Comparison of ENCODE assay signal across 8 mouse cellular contexts in the genomic region with DNA sequence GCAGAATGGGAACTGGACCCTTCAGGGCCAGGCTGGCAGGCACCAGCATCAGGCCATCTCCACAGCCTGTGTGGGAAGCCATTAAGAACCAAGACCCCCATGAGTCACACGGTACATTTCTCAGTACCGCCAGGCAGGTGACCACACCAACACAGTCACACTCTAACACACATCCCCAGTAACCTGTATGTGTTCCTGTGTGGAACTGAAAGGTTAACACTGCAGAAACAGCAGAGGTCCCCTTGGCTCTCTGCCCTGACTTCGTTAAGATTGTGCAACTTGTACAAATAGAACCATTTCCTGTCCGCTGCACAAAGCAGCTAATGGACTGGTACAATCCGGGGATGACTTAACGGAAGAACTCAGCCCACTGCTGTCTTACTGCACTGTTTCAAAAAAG. TPM values are rescaled to one million over a fixed set of nuclear protein-coding genes. Genes with fewer than 3 reads are reported as not detected.
DNase-seq lines count a peak whose midpoint lies in the region; ATAC-seq and TF ChIP-seq lines count a peak whose summit lies in the region.

No protein-coding gene starts in this region.

- TF ChIP-seq CTCF in hindbrain, postnatal 0 days (IDR thresholded peaks at IDR 0.05; ENCODE audit: low read depth): no peak
- TF ChIP-seq CTCF in forebrain, postnatal 0 days (IDR thresholded peaks at IDR 0.05; ENCODE audit: low read depth): no peak

- H3K36me3 ChIP-seq in hindbrain, postnatal 0 days (ENCODE audit: insufficient read depth, low read length): no peaks in the 10 kb centered on the region
- H3K36me3 ChIP-seq in hindbrain, embryonic 11.5 days (ENCODE audit: control insufficient read depth, insufficient read depth, low read length): no peaks in the 10 kb centered on the region
- H3K36me3 ChIP-seq in forebrain, postnatal 0 days (ENCODE audit: insufficient read depth): no peaks in the 10 kb centered on the region
- peaks cover 6% of the 10 kb centered on the region; the same call in 1 of the 2 replicates for H3K36me3 ChIP-seq in intestine, embryonic 14.5 days (ENCODE audit: control insufficient read depth, insufficient read depth, low read length)

- H3K4me1 ChIP-seq in hindbrain, postnatal 0 days (ENCODE audit: insufficient read depth, low read length): peaks cover 17% of the 10 kb centered on the region
- H3K4me1 ChIP-seq in hindbrain, embryonic 11.5 days (replicated peaks; ENCODE audit: control insufficient read depth, insufficient read depth, low read length): no peaks in the 10 kb centered on the region
- 0 out of 2 replicates have a peak, but pooled peaks cover 4% of the 10 kb centered on the region for H3K4me1 ChIP-seq in forebrain, postnatal 0 days (ENCODE audit: insufficient read depth)
- H3K4me1 ChIP-seq in intestine, embryonic 14.5 days (replicated peaks; ENCODE audit: control insufficient read depth, insufficient read depth, low read length): peaks cover 49% of the 10 kb centered on the region

- ATAC-seq in hindbrain, postnatal 0 days: peak; percentile 61
- no peak for ATAC-seq in hindbrain, embryonic 11.5 days (ENCODE audit: low FRiP score)
- ATAC-seq in forebrain, postnatal 0 days: no peak
- ATAC-seq in intestine, embryonic 14.5 days (replicated peaks; ENCODE audit: low FRiP score, low TSS enrichment, low read depth): 0 out of 2 replicates have a peak, but pooled peaks have one; percentile 31

- H3K27me3 ChIP-seq in hindbrain, postnatal 0 days (ENCODE audit: insufficient read depth, low read length): no peaks in the 10 kb centered on the region
- H3K27me3 ChIP-seq in hindbrain, embryonic 11.5 days (ENCODE audit: control insufficient read depth, insufficient read depth, low read length): no peaks in the 10 kb centered on the region
- no peaks in the 10 kb centered on the region for H3K27me3 ChIP-seq in forebrain, postnatal 0 days (ENCODE audit: insufficient read depth, low read length)
- no peaks in the 10 kb centered on the region for H3K27me3 ChIP-seq in intestine, embryonic 14.5 days (replicated peaks; ENCODE audit: control insufficient read depth, insufficient read depth, low read length)

- 45% methylated on average over 6 of the region's 6 CpGs for WGBS in hindbrain, postnatal 0 days
- 76% methylated on average over 6 of the region's 6 CpGs for WGBS in hindbrain, embryonic 11.5 days
- WGBS in forebrain, postnatal 0 days: 46% methylated on average over 6 of the region's 6 CpGs
- WGBS in intestine, embryonic 14.5 days: 50% methylated on average over 6 of the region's 6 CpGs

- H3K9me3 ChIP-seq in hindbrain, postnatal 0 days (ENCODE audit: low read length): no peaks in the 10 kb centered on the region
- no peaks in the 10 kb centered on the region for H3K9me3 ChIP-seq in hindbrain, embryonic 11.5 days (ENCODE audit: control insufficient read depth, low read length)
- H3K9me3 ChIP-seq in forebrain, postnatal 0 days (ENCODE audit: low read length): no peaks in the 10 kb centered on the region
- H3K9me3 ChIP-seq in intestine, embryonic 14.5 days (ENCODE audit: control insufficient read depth, low read length): no peaks in the 10 kb centered on the region

- no peak overlapping the region for H3K4me2 ChIP-seq in hindbrain, postnatal 0 days (ENCODE audit: low read depth, low read length)
- no peak overlapping the region for H3K4me2 ChIP-seq in hindbrain, embryonic 11.5 days (replicated peaks; ENCODE audit: low read depth, low read length)
- no peak overlapping the region for H3K4me2 ChIP-seq in forebrain, postnatal 0 days (ENCODE audit: low read depth)
- H3K4me2 ChIP-seq in intestine, embryonic 14.5 days (ENCODE audit: low read length): peak overlapping the region; percentile 22

- H3K9ac ChIP-seq in hindbrain, postnatal 0 days (replicated peaks; ENCODE audit: low read length): no peak overlapping the region
- no peak overlapping the region for H3K9ac ChIP-seq in hindbrain, embryonic 11.5 days (ENCODE audit: low read depth, low read length)
- H3K9ac ChIP-seq in forebrain, postnatal 0 days: no peak overlapping the region
- no peak overlapping the region for H3K9ac ChIP-seq in intestine, embryonic 14.5 days (ENCODE audit: low read length)

- DNase-seq in hindbrain, postnatal 0 days (ENCODE audit: low spot score): peak; percentile 72
- DNase-seq in hindbrain, embryonic 11.5 days (ENCODE audit: low spot score): no peak
- DNase-seq in NIH3T3 (ENCODE audit: low read depth): peak; percentile 58
- peak; percentile 29 for DNase-seq in forebrain, postnatal 0 days
- no peak for DNase-seq in intestine, embryonic 14.5 days (ENCODE audit: low spot score)
- DNase-seq in lung, adult 18-20 months: peak; percentile 83 to 93
- DNase-seq in spleen, postnatal 36 days (ENCODE audit: low spot score in 2 of 2): peak; percentile 26 to 47
- DNase-seq in frontal cortex, postnatal 25 days (ENCODE audit: low spot score in 2 of 2): no peak

- H3K4me3 ChIP-seq in hindbrain, postnatal 0 days (ENCODE audit: low read length): no peak overlapping the region
- H3K4me3 ChIP-seq in hindbrain, embryonic 11.5 days (ENCODE audit: low read depth, low read length): no peak overlapping the region
- no peak overlapping the region for H3K4me3 ChIP-seq in forebrain, postnatal 0 days (ENCODE audit: low read depth, low read length)
- no peak overlapping the region for H3K4me3 ChIP-seq in intestine, embryonic 14.5 days (ENCODE audit: low read depth, low read length)

- H3K27ac ChIP-seq in hindbrain, postnatal 0 days: peak overlapping the region; percentile 62; the same call in 1 of the 2 replicates
- no peak overlapping the region for H3K27ac ChIP-seq in hindbrain, embryonic 11.5 days (ENCODE audit: low read depth, low read length)
- H3K27ac ChIP-seq in forebrain, postnatal 0 days (ENCODE audit: low read depth, low read length): no peak overlapping the region
- peak overlapping the region; percentile 48 for H3K27ac ChIP-seq in intestine, embryonic 14.5 days (ENCODE audit: low read depth)

RNA-seq across cellular contexts. Expression of gene Fndc3b, which starts 21.1 kb away (rescaled TPM):
- 14.0 and 16.0 TPM in 2 replicates for total RNA-seq in hindbrain, postnatal 0 days (2014; rRNA removed)
- 4.6 and 5.4 TPM in 2 replicates for polyA plus RNA-seq in hindbrain, postnatal 0 days (2015; fragmentation: Nextera tagmentation; extraction: Ambion mirVana)
- polyA plus RNA-seq in hindbrain, embryonic 11.5 days (2014; fragmentation: Nextera tagmentation; extraction: Ambion mirVana): 11.4 and 12.8 TPM in 2 replicates
- 17.2 and 18.3 TPM in 2 replicates for total RNA-seq in forebrain, postnatal 0 days (2014; rRNA removed)
- 3.9 and 5.7 TPM in 2 replicates for polyA plus RNA-seq in forebrain, postnatal 0 days (2015; fragmentation: Nextera tagmentation; extraction: Ambion mirVana)
- polyA plus RNA-seq in intestine, embryonic 14.5 days (2014; fragmentation: Nextera tagmentation; extraction: Ambion mirVana): 23.5 and 26.1 TPM in 2 replicates

Comparison
In these comparisons a context has a peak if more than half of its experiments do, and no peak if none do; other contexts are left out.
1. ATAC-seq: peak in hindbrain, postnatal 0 days (single experiment) and intestine, embryonic 14.5 days (single experiment); none in hindbrain, embryonic 11.5 days (single experiment) and forebrain, postnatal 0 days (single experiment).
2. DNase-seq: peak in hindbrain, postnatal 0 days (single experiment), NIH3T3 (single experiment), forebrain, postnatal 0 days (single experiment), lung, adult 18-20 months (2 of 2) and spleen, postnatal 36 days (2 of 2); none in hindbrain, embryonic 11.5 days (single experiment), intestine, embryonic 14.5 days (single experiment) and frontal cortex, postnatal 25 days (0 of 2).
3. H3K27ac ChIP-seq: peak in hindbrain, postnatal 0 days (single experiment) and intestine, embryonic 14.5 days (single experiment); none in hindbrain, embryonic 11.5 days (single experiment) and forebrain, postnatal 0 days (single experiment).